In the genomic region with DNA sequence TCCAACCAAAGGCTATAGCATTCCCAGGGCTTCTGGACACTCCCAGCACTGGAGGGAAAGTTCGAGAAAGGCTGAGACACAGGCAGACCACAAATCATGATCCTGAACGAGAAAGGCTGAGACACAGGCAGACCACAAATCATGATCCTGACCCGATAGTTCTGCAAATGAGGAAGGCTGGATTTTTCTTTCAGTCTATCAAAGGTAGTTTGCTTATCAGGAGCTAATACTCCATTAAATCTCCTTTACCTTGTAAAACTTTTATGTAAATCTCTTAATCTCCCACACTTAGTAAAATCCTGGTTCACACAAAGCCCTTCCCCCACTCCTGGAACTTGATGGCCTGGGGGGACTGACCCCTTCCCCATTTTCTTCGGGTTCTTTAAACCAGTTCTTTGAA, we compare ENCODE assay signal across 26 mouse cellular contexts.
"Had no signal": no experiment of that assay in that cellular context is flagged by ENCODE, and none has a peak within 500 bp of the region (broad histone marks: within the 10 kb centered on the region; RNA-seq: fewer than 3 reads in every experiment).

No protein-coding gene starts in this region.

- H3K9me3 ChIP-seq: heart, embryonic 10.5 days; heart, embryonic 12.5 days; hindbrain, embryonic 10.5 days; hindbrain, embryonic 12.5 days; intestine, embryonic 15.5 days; kidney, embryonic 15.5 days; limb, embryonic 13.5 days; limb, embryonic 15.5 days; liver, embryonic 12.5 days had no signal

- H3K4me1 ChIP-seq: hindbrain, embryonic 12.5 days; intestine, embryonic 15.5 days had no signal

- DNase-seq: gastrocnemius, adult 2 months; gastrocnemius, postnatal 10 days; gastrocnemius, postnatal 25 days; heart, adult 18-20 months; heart, postnatal 10 days; heart, postnatal 4 days; kidney, adult 18-20 months; kidney, adult 9 months; kidney, postnatal 10 days; kidney, postnatal 4 days; left cerebral cortex, postnatal 4 days had no signal

- H3K4me3 ChIP-seq: gastrocnemius, adult 2 months; heart, embryonic 10.5 days; heart, embryonic 12.5 days; hindbrain, embryonic 10.5 days; hindbrain, embryonic 12.5 days; intestine, embryonic 15.5 days; kidney, embryonic 15.5 days; layer of hippocampus, adult 2 months; limb, embryonic 13.5 days; limb, embryonic 15.5 days; liver, embryonic 12.5 days had no signal

- H3K4me2 ChIP-seq: heart, embryonic 12.5 days; hindbrain, embryonic 12.5 days; hindbrain, embryonic 14.5 days; intestine, embryonic 15.5 days; kidney, embryonic 15.5 days; limb, embryonic 13.5 days; limb, embryonic 15.5 days; liver, embryonic 12.5 days had no signal

- H3K27ac ChIP-seq: gastrocnemius, adult 2 months; heart, embryonic 10.5 days; hindbrain, embryonic 10.5 days; hindbrain, embryonic 12.5 days; hindbrain, embryonic 14.5 days; intestine, embryonic 15.5 days; kidney, embryonic 15.5 days; layer of hippocampus, adult 2 months; limb, embryonic 13.5 days; limb, embryonic 15.5 days; liver, embryonic 12.5 days; liver, embryonic 14.5 days had no signal

- ATAC-seq: hindbrain, embryonic 16.5 days; inflammation-experienced regulatory T-cells, adult 6 months; intestine, embryonic 15.5 days; intestine, postnatal 0 days; liver, embryonic 12.5 days had no signal

- H3K27me3 ChIP-seq: heart, embryonic 12.5 days; hindbrain, embryonic 12.5 days; intestine, embryonic 15.5 days; kidney, embryonic 15.5 days; limb, embryonic 15.5 days; liver, embryonic 12.5 days had no signal

- H3K36me3 ChIP-seq: hindbrain, embryonic 10.5 days; hindbrain, embryonic 12.5 days; intestine, embryonic 15.5 days had no signal

- H3K9ac ChIP-seq: heart, embryonic 12.5 days; hindbrain, embryonic 12.5 days; hindbrain, embryonic 14.5 days; intestine, embryonic 15.5 days; kidney, embryonic 15.5 days; limb, embryonic 13.5 days; limb, embryonic 15.5 days; liver, embryonic 12.5 days; liver, embryonic 14.5 days had no signal
